Mouse (Mus musculus): Measurements from ENCODE around the gene Tmem176b. TPM values are rescaled to one million over a fixed set of nuclear protein-coding genes. Genes with fewer than 3 reads are reported as not detected.

The Tmem176b gene
- polyA plus RNA-seq, 1 experiment from 2014 or later = 110 TPM

- ATAC-seq (replicated peaks) = no peak
- Histone ChIP-seq H3K9me3 (no peaks in the 10 kb centered on the region), H3K4me2 (no peak overlapping the region), H3K27me3 (replicated peaks) (no peaks in the 10 kb centered on the region), H3K4me3 (no peak overlapping the region), H3K36me3 (replicated peaks) (no peaks in the 10 kb centered on the region), H3K27ac (no peak overlapping the region), H3K4me1 (peaks cover 17% of the 10 kb centered on the region), H3K9ac (no peak overlapping the region)
- 83% methylated on average over 4 of the region's 4 CpGs for WGBS
Measured at GRCm38 (mm10) chr6:48862816-48863215, 21.5 kb upstream of the Tmem176b start.

- no peak for ATAC-seq (replicated peaks)
- WGBS = 74% methylated on average over 12 of the region's 12 CpGs
Measured at GRCm38 (mm10) chr6:48861616-48862280, 20.5 kb upstream of the Tmem176b start.

GRCm38 (mm10) chr6:48860851-48861250 is 19.6 kb upstream of the Tmem176b start:
- no peaks in the 10 kb centered on the region for H3K27me3 ChIP-seq (replicated peaks)
- ATAC-seq (replicated peaks) = no peak
- WGBS = 87% methylated on average over 1 of the region's 1 CpGs

More at GRCm38 (mm10) chr6:48861616-48862280, 20.5 kb upstream of the Tmem176b start:
- no peaks in the 10 kb centered on the region for H3K27me3 ChIP-seq (replicated peaks)
- H3K4me1 ChIP-seq = 0 out of 2 replicates have a peak, but pooled peaks cover 8% of the 10 kb centered on the region
- H3K9me3 ChIP-seq = no peaks in the 10 kb centered on the region
- H3K4me3 ChIP-seq = no peak overlapping the region
- no peak overlapping the region for H3K4me2 ChIP-seq
- no peaks in the 10 kb centered on the region for H3K36me3 ChIP-seq (replicated peaks)
- H3K27ac ChIP-seq = no peak overlapping the region
- H3K9ac ChIP-seq = no peak overlapping the region

GRCm38 (mm10) chr6:48860130-48860815 is 19.0 kb upstream of the Tmem176b start:
- no peaks in the 10 kb centered on the region for H3K36me3 ChIP-seq (replicated peaks)
- no peak overlapping the region for H3K4me3 ChIP-seq
- no peaks in the 10 kb centered on the region for H3K4me1 ChIP-seq
- 12% methylated on average over 23 of the region's 23 CpGs for WGBS
- no peaks in the 10 kb centered on the region for H3K27me3 ChIP-seq (replicated peaks)
- no peak overlapping the region for H3K27ac ChIP-seq
- H3K4me2 ChIP-seq = peak overlapping the region; percentile 35
- ATAC-seq (replicated peaks) = no peak
- H3K9me3 ChIP-seq = no peaks in the 10 kb centered on the region
- no peak overlapping the region for H3K9ac ChIP-seq

More at GRCm38 (mm10) chr6:48860851-48861250, 19.6 kb upstream of the Tmem176b start:
- Histone ChIP-seq H3K4me2 (no peak overlapping the region), H3K4me3 (no peak overlapping the region), H3K36me3 (replicated peaks) (no peaks in the 10 kb centered on the region), H3K4me1 (0 out of 2 replicates have a peak, but pooled peaks cover under 1% of the 10 kb centered on the region), H3K9me3 (no peaks in the 10 kb centered on the region), H3K9ac (no peak overlapping the region), H3K27ac (no peak overlapping the region)

GRCm38 (mm10) chr6:48857613-48858302 is 16.5 kb upstream of the Tmem176b start:
- no peak overlapping the region for H3K4me2 ChIP-seq
- WGBS = 55% methylated on average over 8 of the region's 8 CpGs

GRCm38 (mm10) chr6:48854155-48854554 is 12.9 kb upstream of the Tmem176b start:
- 94% methylated on average over 2 of the region's 2 CpGs for WGBS

More at GRCm38 (mm10) chr6:48857613-48858302, 16.5 kb upstream of the Tmem176b start:
- H3K36me3 ChIP-seq (replicated peaks) = no peaks in the 10 kb centered on the region
- no peaks in the 10 kb centered on the region for H3K4me1 ChIP-seq
- H3K4me3 ChIP-seq = no peak overlapping the region
- H3K9me3 ChIP-seq = no peaks in the 10 kb centered on the region
- H3K27me3 ChIP-seq (replicated peaks) = no peaks in the 10 kb centered on the region
- no peak overlapping the region for H3K9ac ChIP-seq
- no peak for ATAC-seq (replicated peaks)
- no peak overlapping the region for H3K27ac ChIP-seq

GRCm38 (mm10) chr6:48851820-48852491 is 10.7 kb upstream of the Tmem176b start:
- H3K4me3 ChIP-seq = peak overlapping the region; percentile 35
- H3K9ac ChIP-seq = no peak overlapping the region
- no peaks in the 10 kb centered on the region for H3K36me3 ChIP-seq (replicated peaks)
- H3K27ac ChIP-seq = no peak overlapping the region
- peak overlapping the region; percentile 64 for H3K4me2 ChIP-seq
- 2% methylated on average over 29 of the region's 29 CpGs for WGBS
- H3K4me1 ChIP-seq = peaks cover 7% of the 10 kb centered on the region; the same call in 1 of the 2 replicates
- ATAC-seq (replicated peaks) = no peak
- H3K9me3 ChIP-seq = no peaks in the 10 kb centered on the region
- H3K27me3 ChIP-seq (replicated peaks) = no peaks in the 10 kb centered on the region

More at GRCm38 (mm10) chr6:48854155-48854554, 12.9 kb upstream of the Tmem176b start:
- no peak overlapping the region for H3K4me3 ChIP-seq
- H3K9ac ChIP-seq = no peak overlapping the region
- H3K27ac ChIP-seq = no peak overlapping the region
- no peaks in the 10 kb centered on the region for H3K27me3 ChIP-seq (replicated peaks)
- peaks cover 7% of the 10 kb centered on the region; the same call in 1 of the 2 replicates for H3K4me1 ChIP-seq
- H3K36me3 ChIP-seq (replicated peaks) = no peaks in the 10 kb centered on the region
- H3K9me3 ChIP-seq = no peaks in the 10 kb centered on the region
- no peak overlapping the region for H3K4me2 ChIP-seq
- ATAC-seq (replicated peaks) = no peak

- Histone ChIP-seq H3K4me2 (no peak overlapping the region), H3K27ac (no peak overlapping the region), H3K9me3 (no peaks in the 10 kb centered on the region), H3K4me1 (peaks cover 22% of the 10 kb centered on the region), H3K4me3 (no peak overlapping the region), H3K9ac (no peak overlapping the region), H3K36me3 (replicated peaks) (no peaks in the 10 kb centered on the region), H3K27me3 (replicated peaks) (no peaks in the 10 kb centered on the region)
- WGBS = 71% methylated on average over 4 of the region's 4 CpGs
- no peak for ATAC-seq (replicated peaks)
Measured at GRCm38 (mm10) chr6:48845086-48845485, 3.8 kb upstream of the Tmem176b start.

GRCm38 (mm10) chr6:48842111-48842842 is 981 bp upstream of the Tmem176b start:
- WGBS = 79% methylated on average over 11 of the region's 11 CpGs
- peaks cover 29% of the 10 kb centered on the region for H3K4me1 ChIP-seq
- H3K4me3 ChIP-seq = 0 out of 2 replicates have a peak overlapping the region, but pooled peaks have one; percentile 41
- no peak overlapping the region for H3K9ac ChIP-seq
- H3K27ac ChIP-seq = no peak overlapping the region
- no peaks in the 10 kb centered on the region for H3K27me3 ChIP-seq (replicated peaks)
- ATAC-seq (replicated peaks) = no peak
- no peaks in the 10 kb centered on the region for H3K36me3 ChIP-seq (replicated peaks)
- H3K4me2 ChIP-seq = peak overlapping the region; percentile 58
- no peaks in the 10 kb centered on the region for H3K9me3 ChIP-seq

- WGBS = 24% methylated on average over 7 of the region's 7 CpGs
- ATAC-seq (replicated peaks) = peak; percentile 37
- H3K4me3 ChIP-seq = peak within 1 kb of the TSS; percentile 41
- peaks cover 29% of the 10 kb centered on the region for H3K4me1 ChIP-seq
- peak within 1 kb of the TSS; percentile 46 for H3K9ac ChIP-seq
- peak within 1 kb of the TSS; percentile 78 for H3K27ac ChIP-seq
- no peaks in the 10 kb centered on the region for H3K36me3 ChIP-seq (replicated peaks)
- H3K9me3 ChIP-seq = no peaks in the 10 kb centered on the region
- peak within 1 kb of the TSS; percentile 58 for H3K4me2 ChIP-seq
- H3K27me3 ChIP-seq (replicated peaks) = no peaks in the 10 kb centered on the region
Measured at GRCm38 (mm10) chr6:48840371-48840969, 826 bp downstream of the Tmem176b start, which contains the start of gene Tmem176a. Tmem176a (plus strand) TSS chr6:48840919.

All from midbrain, embryonic 15.5 days (tissue).